Mouse (Mus musculus) urinary bladder, postnatal 14 days (tissue): ENCODE results near the gene Sox2.

Experiments
- DNase-seq: peaks from one replicate; pipeline ENCODE4 v3.0.0; 2021; ENCODE audit warnings: low spot score

Sox2 gene

GRCm38 (mm10) chr3:34643536-34644115 is 6.6 kb upstream of the Sox2 start:
- DNase-seq, result no peak

- no peak for DNase-seq
These were observed 4.0 kb upstream of the Sox2 start for GRCm38 (mm10) chr3:34646169-34646568.

GRCm38 (mm10) chr3:34647688-34648087 is 2.5 kb upstream of the Sox2 start:
- peak; percentile 87 for DNase-seq

GRCm38 (mm10) chr3:34648105-34648832 is 1.9 kb upstream of the Sox2 start:
- DNase-seq, result no peak

- DNase-seq, result peak; percentile 32
These were observed 1.1 kb upstream of the Sox2 start for GRCm38 (mm10) chr3:34648833-34649719.

GRCm38 (mm10) chr3:34650621-34651361 is 586 bp downstream of the Sox2 start:
- DNase-seq, result peak; percentile 19

- no peak for DNase-seq
These were observed 1.4 kb downstream of the Sox2 start for GRCm38 (mm10) chr3:34651486-34652170.

- no peak for DNase-seq
These were observed 2.4 kb downstream of the Sox2 start for GRCm38 (mm10) chr3:34652616-34653015.

- no peak for DNase-seq
These were observed 3.2 kb downstream of the Sox2 start for GRCm38 (mm10) chr3:34653235-34653976.

- DNase-seq, result no peak
These were observed 3.8 kb downstream of the Sox2 start for GRCm38 (mm10) chr3:34653977-34654500.

GRCm38 (mm10) chr3:34654781-34655180 is 4.6 kb downstream of the Sox2 start:
- DNase-seq, result no peak

- DNase-seq, result no peak
These were observed 5.3 kb downstream of the Sox2 start for GRCm38 (mm10) chr3:34655311-34656075.

- DNase-seq, result no peak
These were observed 5.9 kb downstream of the Sox2 start for GRCm38 (mm10) chr3:34656153-34656552.

- DNase-seq, result no peak
These were observed 6.9 kb downstream of the Sox2 start for GRCm38 (mm10) chr3:34656813-34657700.

- no peak for DNase-seq
These were observed 7.5 kb downstream of the Sox2 start for GRCm38 (mm10) chr3:34657701-34658090.

- no peak for DNase-seq
These were observed 8.2 kb downstream of the Sox2 start for GRCm38 (mm10) chr3:34658241-34658965.

GRCm38 (mm10) chr3:34658966-34659535 is 8.8 kb downstream of the Sox2 start:
- DNase-seq, result no peak

- DNase-seq, result no peak
These were observed 9.7 kb downstream of the Sox2 start for GRCm38 (mm10) chr3:34659861-34660260.
